Mouse (Mus musculus) heart, postnatal 0 days (tissue): ENCODE measurements around the gene Adamts16.

ENCODE experiments used
- CTCF ChIP-seq: IDR thresholded peaks from 2 replicates; pipeline ENCODE4 v1.5.1; 2016; ENCODE audit warnings: antibody characterized with exemption, control low read depth, low read depth
- EP300 ChIP-seq: IDR thresholded peaks from 2 replicates; pipeline ENCODE4 v1.6.1; 2016; ENCODE audit warnings: antibody characterized with exemption, low read depth

DNA sequence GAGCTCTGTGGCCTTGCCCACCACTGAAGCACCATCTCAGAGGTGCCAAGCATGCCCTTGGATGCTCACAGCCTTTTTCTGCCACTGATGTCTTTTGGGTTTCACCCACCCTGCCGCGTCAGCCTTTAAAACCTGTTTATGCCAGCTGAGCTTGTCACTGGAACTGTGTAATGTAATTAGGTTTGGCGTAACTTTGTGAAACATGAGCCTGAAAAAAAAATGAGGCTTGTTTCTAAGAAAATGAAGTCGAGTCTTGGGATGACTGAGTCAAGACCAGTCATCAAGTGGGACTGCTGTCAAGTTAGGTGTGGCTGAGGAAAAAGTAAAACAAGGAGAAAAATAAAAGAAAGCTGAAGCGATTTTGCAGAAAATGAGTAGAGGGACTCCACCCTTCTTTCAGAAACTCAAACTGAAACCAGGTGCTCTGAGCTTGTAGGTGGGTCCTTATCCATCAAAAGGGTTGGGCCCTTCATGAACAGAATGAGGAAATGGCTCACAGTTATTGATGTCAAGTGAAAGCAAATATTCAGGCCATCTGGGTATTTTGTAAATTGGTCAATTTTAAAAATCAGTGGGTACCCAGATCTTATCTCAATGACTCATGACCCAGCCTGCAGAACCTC lies 97.1 kb downstream of the Adamts16 start:
- no peak for TF ChIP-seq CTCF
- TF ChIP-seq EP300, result no peak
